Mouse (Mus musculus): ENCODE measurements around the gene Nsun2. TPM values are rescaled to one million over a fixed set of nuclear protein-coding genes. Genes with fewer than 3 reads are reported as not detected.
"Not testable (repeated sequence)": the region's sequence is repeated elsewhere in the genome, so short reads cannot be mapped to it uniquely, and the experiment has no call there.

Gene Nsun2
- polyA plus RNA-seq, 2 experiments = 58.7 to 88.8 TPM

DNA sequence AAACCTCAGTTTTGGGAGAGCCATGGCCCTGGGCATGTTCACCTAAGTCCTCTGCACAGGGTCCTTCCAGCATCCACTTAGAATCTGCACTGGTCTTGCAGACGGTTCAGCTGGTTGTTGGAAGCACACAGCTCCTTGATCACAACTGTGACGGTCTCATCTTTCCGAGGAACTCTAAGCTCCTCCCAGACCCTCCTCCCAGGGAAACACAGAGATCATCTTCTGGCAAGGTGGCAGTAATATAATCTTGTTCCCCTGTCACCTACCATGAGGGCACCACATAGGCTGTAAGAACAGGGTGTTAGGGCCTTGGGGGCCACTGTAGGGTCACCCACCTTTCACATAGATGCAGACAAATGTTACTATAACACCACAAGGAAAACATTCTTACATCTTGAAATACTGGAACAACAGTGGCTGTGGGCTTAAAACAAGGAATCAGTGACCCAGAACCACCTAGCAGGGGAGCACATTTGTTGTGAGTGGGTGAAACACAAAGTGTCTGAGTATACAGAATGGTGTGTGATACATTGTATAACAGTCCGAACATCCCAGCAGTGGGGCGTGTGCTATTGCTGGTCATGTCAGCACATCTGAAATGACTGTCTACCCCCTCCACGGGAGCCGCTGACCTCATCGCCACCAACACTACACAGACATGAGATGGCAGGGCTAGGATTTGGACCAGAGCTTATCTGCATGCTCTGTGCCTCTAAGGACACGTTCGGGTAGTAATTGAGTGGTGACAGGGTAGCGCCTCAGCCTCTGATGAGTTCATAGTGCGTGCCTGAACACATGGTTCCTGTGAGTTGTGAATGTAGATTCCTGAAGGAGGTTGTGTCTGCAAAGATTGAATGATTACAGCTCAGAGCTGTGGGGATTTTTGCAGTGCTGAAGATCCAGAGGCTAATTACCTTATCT is 29.4 kb downstream of the Nsun2 start:
- TF ChIP-seq EP300 (IDR thresholded peaks at IDR 0.05; ENCODE audit: low read depth) (no peak), CTCF (IDR thresholded peaks at IDR 0.05; ENCODE audit: low read depth) (no peak)
- H3K36me3 ChIP-seq (replicated peaks; ENCODE audit: control insufficient read depth, insufficient read depth, low read depth) = no peaks in the 10 kb centered on the region
- no peaks in the 10 kb centered on the region for H3K9me3 ChIP-seq (ENCODE audit: control insufficient read depth, low read length)
- ATAC-seq (ENCODE audit: insufficient read depth) = no peak
- no peak overlapping the region for H3K4me2 ChIP-seq (ENCODE audit: low read depth)
- 61% methylated on average over 12 of the region's 12 CpGs for WGBS (ENCODE audit: insufficient replicate concordance)
- no peak overlapping the region for H3K4me3 ChIP-seq (ENCODE audit: insufficient read depth in 1 of 2, low read depth in 2 of 2, low read length in 2 of 2)
- no peak for DNase-seq (ENCODE audit: low read depth in 3 of 3, low spot score in 3 of 3)
- H3K4me1 ChIP-seq (replicated peaks; ENCODE audit: control insufficient read depth in 2 of 2, insufficient read depth in 2 of 2, low read length in 1 of 2) = no peaks in the 10 kb centered on the region
- no peak overlapping the region for H3K9ac ChIP-seq (replicated peaks)
- H3K27ac ChIP-seq = no peak overlapping the region
- H3K27me3 ChIP-seq (ENCODE audit: control insufficient read depth, insufficient read depth, low read length) = no peaks in the 10 kb centered on the region

DNA sequence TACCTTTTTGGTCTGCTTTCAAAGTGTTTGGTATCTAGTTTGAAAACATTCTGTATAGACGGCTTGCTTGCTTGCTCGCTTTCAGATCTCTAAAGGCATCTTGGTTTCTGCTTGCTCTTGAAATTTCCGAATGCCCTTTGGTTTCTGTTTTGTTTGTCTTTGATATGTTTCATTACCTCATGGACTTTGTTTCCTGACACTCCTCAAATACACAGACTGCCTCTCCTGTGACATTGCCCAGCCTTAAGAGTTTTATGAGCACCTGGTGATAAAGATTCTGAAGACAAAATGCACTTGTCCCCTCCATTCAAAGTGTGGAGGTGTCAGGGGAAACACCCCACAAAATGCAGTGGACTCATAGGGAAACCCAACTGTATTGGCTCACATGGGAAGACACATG is 30.4 kb downstream of the Nsun2 start:
- Histone ChIP-seq H3K36me3 (replicated peaks; ENCODE audit: control insufficient read depth, insufficient read depth, low read depth) (no peaks in the 10 kb centered on the region), H3K9me3 (ENCODE audit: control insufficient read depth, low read length) (no peaks in the 10 kb centered on the region), H3K4me2 (ENCODE audit: low read depth) (no peak overlapping the region), H3K4me3 (ENCODE audit: insufficient read depth in 1 of 2, low read depth in 2 of 2, low read length in 2 of 2) (no peak overlapping the region), H3K27ac (no peak overlapping the region), H3K9ac (replicated peaks) (no peak overlapping the region), H3K27me3 (ENCODE audit: control insufficient read depth, insufficient read depth, low read length) (no peaks in the 10 kb centered on the region), H3K4me1 (replicated peaks; ENCODE audit: control insufficient read depth in 2 of 2, insufficient read depth in 2 of 2, low read length in 1 of 2) (no peaks in the 10 kb centered on the region)
- 54% methylated on average over 3 of the region's 3 CpGs for WGBS (ENCODE audit: insufficient replicate concordance)
- ATAC-seq (ENCODE audit: insufficient read depth) (no peak), DNase-seq (ENCODE audit: low read depth in 3 of 3, low spot score in 3 of 3) (no peak)
- TF ChIP-seq EP300 (IDR thresholded peaks at IDR 0.05; ENCODE audit: low read depth) (no peak), CTCF (IDR thresholded peaks at IDR 0.05; ENCODE audit: low read depth) (no peak)

GRCm38 (mm10) chr13:69564573-69564972 is 31.0 kb downstream of the Nsun2 start:
- no peak for TF ChIP-seq EP300 (IDR thresholded peaks at IDR 0.05; ENCODE audit: low read depth)
- TF ChIP-seq CTCF (IDR thresholded peaks at IDR 0.05; ENCODE audit: low read depth) = no peak
- Histone ChIP-seq H3K4me2 (ENCODE audit: low read depth) (no peak overlapping the region), H3K4me1 (replicated peaks; ENCODE audit: control insufficient read depth in 2 of 2, insufficient read depth in 2 of 2, low read length in 1 of 2) (no peaks in the 10 kb centered on the region), H3K27ac (no peak overlapping the region), H3K27me3 (ENCODE audit: control insufficient read depth, insufficient read depth, low read length) (no peaks in the 10 kb centered on the region), H3K36me3 (replicated peaks; ENCODE audit: control insufficient read depth, insufficient read depth, low read depth) (no peaks in the 10 kb centered on the region), H3K9me3 (ENCODE audit: control insufficient read depth, low read length) (no peaks in the 10 kb centered on the region), H3K4me3 (ENCODE audit: insufficient read depth in 1 of 2, low read depth in 2 of 2, low read length in 2 of 2) (no peak overlapping the region), H3K9ac (replicated peaks) (no peak overlapping the region)
- DNase-seq (ENCODE audit: low read depth in 3 of 3, low spot score in 3 of 3) (no peak), ATAC-seq (ENCODE audit: insufficient read depth) (no peak)

DNA sequence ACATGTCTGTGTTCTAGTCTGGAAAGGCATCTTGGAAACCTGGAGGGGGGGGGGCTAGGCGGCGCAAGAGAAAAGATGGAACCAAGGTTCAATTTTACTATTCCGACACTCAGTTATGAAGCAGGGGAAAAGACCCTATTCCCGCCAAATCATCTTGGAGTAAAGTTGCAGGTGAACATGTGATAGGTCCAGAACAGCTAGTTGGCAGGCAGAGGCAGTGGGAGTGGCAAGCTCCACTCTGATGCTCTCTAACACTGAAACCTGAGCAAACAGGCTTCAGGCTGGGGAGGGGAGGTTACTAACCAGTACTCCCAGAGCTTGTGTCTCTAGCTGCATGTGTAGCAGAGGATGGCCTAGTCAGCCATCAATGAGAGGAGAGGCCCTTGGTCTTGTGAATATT is 31.9 kb downstream of the Nsun2 start:
- H3K9me3 ChIP-seq (ENCODE audit: control insufficient read depth, low read length); ATAC-seq (ENCODE audit: insufficient read depth); H3K4me2 ChIP-seq (ENCODE audit: low read depth); H3K36me3 ChIP-seq (replicated peaks; ENCODE audit: control insufficient read depth, insufficient read depth, low read depth); DNase-seq (ENCODE audit: low read depth in 3 of 3, low spot score in 3 of 3); H3K9ac ChIP-seq (replicated peaks); H3K27me3 ChIP-seq (ENCODE audit: control insufficient read depth, insufficient read depth, low read length); H3K27ac ChIP-seq; H3K4me3 ChIP-seq (ENCODE audit: insufficient read depth in 1 of 2, low read depth in 2 of 2, low read length in 2 of 2); H3K4me1 ChIP-seq (replicated peaks; ENCODE audit: control insufficient read depth in 2 of 2, insufficient read depth in 2 of 2, low read length in 1 of 2): not testable (repeated sequence)
- WGBS (ENCODE audit: insufficient replicate concordance) = 80% methylated on average over 4 of the region's 4 CpGs

DNA sequence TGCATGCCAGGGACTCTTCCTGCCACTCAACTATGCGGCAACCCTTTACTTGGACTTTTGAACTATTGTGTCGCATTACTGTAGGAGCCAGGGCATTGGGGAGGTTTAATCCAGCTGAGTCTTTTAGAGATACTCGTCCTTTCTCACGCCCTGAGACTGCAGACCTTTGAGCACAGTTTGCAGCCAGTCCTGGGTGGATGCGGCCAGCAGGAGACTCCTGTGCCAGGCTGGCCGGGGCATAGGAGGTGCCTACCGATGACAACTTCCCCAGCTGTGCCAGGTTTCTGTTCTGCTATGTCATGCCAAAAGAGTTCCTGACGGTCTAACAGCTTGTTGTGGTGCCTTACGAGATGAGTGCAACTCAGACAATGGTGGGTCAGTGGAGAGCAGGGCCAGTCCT is 35.7 kb downstream of the Nsun2 start:
- Histone ChIP-seq H3K27me3 (ENCODE audit: control insufficient read depth, insufficient read depth, low read length) (no peaks in the 10 kb centered on the region), H3K36me3 (replicated peaks; ENCODE audit: control insufficient read depth, insufficient read depth, low read depth) (no peaks in the 10 kb centered on the region), H3K27ac (no peak overlapping the region), H3K4me3 (ENCODE audit: insufficient read depth in 1 of 2, low read depth in 2 of 2, low read length in 2 of 2) (no peak overlapping the region), H3K9ac (replicated peaks) (no peak overlapping the region), H3K9me3 (ENCODE audit: control insufficient read depth, low read length) (no peaks in the 10 kb centered on the region), H3K4me1 (replicated peaks; ENCODE audit: control insufficient read depth in 2 of 2, insufficient read depth in 2 of 2, low read length in 1 of 2) (no peaks in the 10 kb centered on the region), H3K4me2 (ENCODE audit: low read depth) (no peak overlapping the region)
- no peak for TF ChIP-seq CTCF (IDR thresholded peaks at IDR 0.05; ENCODE audit: low read depth)
- TF ChIP-seq EP300 (IDR thresholded peaks at IDR 0.05; ENCODE audit: low read depth) = no peak
- DNase-seq (ENCODE audit: low read depth in 3 of 3, low spot score in 3 of 3) (no peak), ATAC-seq (ENCODE audit: insufficient read depth) (no peak)
- 59% methylated on average over 9 of the region's 9 CpGs for WGBS (ENCODE audit: insufficient replicate concordance)
